Mouse (Mus musculus) midbrain, embryonic 15.5 days (tissue): Measurements from ENCODE around the gene Bhlhe23. TPM values are rescaled to one million over a fixed set of nuclear protein-coding genes. Genes with fewer than 3 reads are reported as not detected.
A peak's percentile ranks its signal among the peaks of the same experiment; 100 is the strongest.

Experiments used
- ATAC-seq: fragments of 200-750 bp; cut with Nextera tagmentation; replicated peaks from 2 replicates; pipeline ENCODE4 v1.8.0; 2017; ENCODE audit warnings: moderate TSS enrichment
- H3K27ac ChIP-seq: fragments of 300-500 bp; sonication (generic); 2 replicates; pipeline ENCODE4 v1.5.1; 2015; ENCODE audit warnings: mild to moderate bottlenecking, inconsistent platforms
- H3K27me3 ChIP-seq: fragments of 300-500 bp; sonication (generic); replicated peaks from 2 replicates; pipeline ENCODE4 v1.6.1; 2015; ENCODE audit warnings: inconsistent platforms
- H3K36me3 ChIP-seq: fragments of 300-500 bp; sonication (generic); replicated peaks from 2 replicates; pipeline ENCODE4 v1.6.1; 2015; ENCODE audit warnings: inconsistent platforms
- H3K4me1 ChIP-seq: fragments of 300-500 bp; sonication (generic); 2 replicates; pipeline ENCODE4 v1.6.1; 2015; ENCODE audit warnings: inconsistent platforms
- H3K4me2 ChIP-seq: fragments of 300-500 bp; sonication (generic); 2 replicates; pipeline ENCODE4 v1.6.1; 2015; ENCODE audit warnings: inconsistent platforms, mild to moderate bottlenecking, moderate library complexity
- H3K4me3 ChIP-seq: fragments of 300-500 bp; sonication (generic); 2 replicates; pipeline ENCODE4 v1.5.1; 2015; ENCODE audit warnings: mild to moderate bottlenecking, inconsistent platforms
- H3K9ac ChIP-seq: fragments of 300-500 bp; sonication (generic); 2 replicates; pipeline ENCODE4 v1.6.1; 2015; ENCODE audit warnings: mild to moderate bottlenecking, inconsistent platforms
- H3K9me3 ChIP-seq: fragments of 300-500 bp; sonication (generic); 2 replicates; pipeline ENCODE4 v1.6.1; 2016; ENCODE audit warnings: inconsistent platforms
- WGBS: fragments of 180-500 bp; shearing (Covaris S2); methylation state at CpG from one replicate; pipeline ENCODE4 v1.1.7; 2015; ENCODE audit warnings: mixed read lengths; 5-methylcytosine and 5-hydroxymethylcytosine counted together
- polyA plus RNA-seq: library from polyadenylated mRNA; unstranded; fragments of >200 nt; fragmentation: Nextera tagmentation; extraction: Ambion mirVana; gene quantifications from 2 replicates; pipeline ENCODE4 v1.2.1, GENCODE M21; 2015

Gene Bhlhe23
- polyA plus RNA-seq, 1 experiment from 2014 or later = 14.9 TPM

DNA sequence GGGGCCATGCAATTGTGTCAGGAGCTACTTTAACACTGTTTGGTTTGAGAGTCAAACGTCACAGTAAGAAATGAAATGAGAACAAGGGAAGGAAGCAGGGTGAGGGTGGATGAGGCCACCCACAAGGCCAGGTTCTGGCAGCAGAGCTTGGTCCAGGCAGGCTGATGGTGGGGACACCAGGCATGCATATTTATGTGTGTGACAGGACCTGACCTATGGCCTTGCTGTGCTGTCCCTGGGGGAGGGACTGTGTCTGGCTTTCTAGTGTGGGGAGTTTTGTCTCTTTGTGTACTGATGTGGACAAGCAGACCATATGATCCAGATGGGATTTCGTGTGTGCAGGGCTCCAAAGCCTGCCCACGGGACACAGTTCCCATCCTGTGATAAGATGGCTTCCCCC, 18.9 kb upstream of the Bhlhe23 start:
- Histone ChIP-seq H3K27ac (no peak overlapping the region), H3K36me3 (no peaks in the 10 kb centered on the region), H3K9ac (no peak overlapping the region), H3K9me3 (no peaks in the 10 kb centered on the region), H3K4me2 (no peak overlapping the region), H3K4me3 (no peak overlapping the region), H3K4me1 (no peaks in the 10 kb centered on the region), H3K27me3 (no peaks in the 10 kb centered on the region)
- WGBS = 60% methylated on average over 3 of the region's 3 CpGs
- ATAC-seq = no peak

GRCm38 (mm10) chr2:180794422-180794821, 17.7 kb upstream of the Bhlhe23 start:
- Histone ChIP-seq H3K27me3 (no peaks in the 10 kb centered on the region), H3K27ac (no peak overlapping the region), H3K36me3 (no peaks in the 10 kb centered on the region), H3K9ac (no peak overlapping the region), H3K4me2 (no peak overlapping the region), H3K9me3 (no peaks in the 10 kb centered on the region), H3K4me1 (peaks cover 4% of the 10 kb centered on the region), H3K4me3 (no peak overlapping the region)
- 72% methylated on average over 2 of the region's 2 CpGs for WGBS
- ATAC-seq = no peak

- peaks cover 16% of the 10 kb centered on the region for H3K4me1 ChIP-seq
Measured at GRCm38 (mm10) chr2:180791674-180792073, 15.0 kb upstream of the Bhlhe23 start.

GRCm38 (mm10) chr2:180788843-180789242, 12.1 kb upstream of the Bhlhe23 start:
- H3K36me3 ChIP-seq = no peaks in the 10 kb centered on the region
- peak overlapping the region; percentile 60 for H3K27ac ChIP-seq
- no peaks in the 10 kb centered on the region for H3K9me3 ChIP-seq
- H3K4me1 ChIP-seq = peaks cover 16% of the 10 kb centered on the region
- H3K4me2 ChIP-seq = peak overlapping the region; percentile 36
- H3K9ac ChIP-seq = no peak overlapping the region
- H3K27me3 ChIP-seq = no peaks in the 10 kb centered on the region
- peak; percentile 48 for ATAC-seq
- WGBS = 14% methylated on average over 6 of the region's 7 CpGs
- no peak overlapping the region for H3K4me3 ChIP-seq

More at GRCm38 (mm10) chr2:180791674-180792073, 15.0 kb upstream of the Bhlhe23 start:
- no peaks in the 10 kb centered on the region for H3K27me3 ChIP-seq
- H3K27ac ChIP-seq = no peak overlapping the region
- 47% methylated on average over 4 of the region's 4 CpGs for whole genome bisulfite sequencing
- H3K9ac ChIP-seq = no peak overlapping the region
- H3K9me3 ChIP-seq = no peaks in the 10 kb centered on the region
- no peaks in the 10 kb centered on the region for H3K36me3 ChIP-seq
- no peak overlapping the region for H3K4me3 ChIP-seq
- no peak overlapping the region for H3K4me2 ChIP-seq
- 0 out of 2 replicates have a peak, but pooled peaks have one; percentile 41 for ATAC-seq

DNA sequence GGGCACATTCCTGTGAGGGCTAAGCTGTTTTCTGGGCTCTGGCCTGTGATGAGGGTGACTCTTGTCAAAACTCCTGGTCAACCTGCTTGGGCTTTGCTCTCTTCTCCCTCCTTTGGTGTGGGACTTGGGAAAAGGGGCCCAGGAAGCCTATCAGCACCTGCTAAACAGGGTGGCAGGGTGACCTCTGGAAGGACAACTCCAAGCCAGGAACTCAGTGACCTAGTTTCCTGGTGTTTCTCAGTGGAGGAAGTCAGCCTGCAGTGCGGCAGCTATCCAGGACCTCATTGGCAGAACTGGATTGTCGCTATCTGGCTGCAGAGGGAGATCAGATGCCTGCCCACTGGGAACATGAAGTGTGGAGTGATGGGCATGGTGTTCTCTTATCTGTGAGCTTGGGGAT, 11.7 kb upstream of the Bhlhe23 start:
- H3K27ac ChIP-seq = no peak overlapping the region
- H3K4me1 ChIP-seq = peaks cover 16% of the 10 kb centered on the region
- WGBS = 23% methylated on average over 2 of the region's 2 CpGs
- H3K4me2 ChIP-seq = peak overlapping the region; percentile 36; the same call in 1 of the 2 replicates
- H3K9ac ChIP-seq = no peak overlapping the region
- H3K4me3 ChIP-seq = no peak overlapping the region
- H3K27me3 ChIP-seq = no peaks in the 10 kb centered on the region
- H3K36me3 ChIP-seq = no peaks in the 10 kb centered on the region
- H3K9me3 ChIP-seq = no peaks in the 10 kb centered on the region
- 0 out of 2 replicates have a peak, but pooled peaks have one; percentile 4 for ATAC-seq

DNA sequence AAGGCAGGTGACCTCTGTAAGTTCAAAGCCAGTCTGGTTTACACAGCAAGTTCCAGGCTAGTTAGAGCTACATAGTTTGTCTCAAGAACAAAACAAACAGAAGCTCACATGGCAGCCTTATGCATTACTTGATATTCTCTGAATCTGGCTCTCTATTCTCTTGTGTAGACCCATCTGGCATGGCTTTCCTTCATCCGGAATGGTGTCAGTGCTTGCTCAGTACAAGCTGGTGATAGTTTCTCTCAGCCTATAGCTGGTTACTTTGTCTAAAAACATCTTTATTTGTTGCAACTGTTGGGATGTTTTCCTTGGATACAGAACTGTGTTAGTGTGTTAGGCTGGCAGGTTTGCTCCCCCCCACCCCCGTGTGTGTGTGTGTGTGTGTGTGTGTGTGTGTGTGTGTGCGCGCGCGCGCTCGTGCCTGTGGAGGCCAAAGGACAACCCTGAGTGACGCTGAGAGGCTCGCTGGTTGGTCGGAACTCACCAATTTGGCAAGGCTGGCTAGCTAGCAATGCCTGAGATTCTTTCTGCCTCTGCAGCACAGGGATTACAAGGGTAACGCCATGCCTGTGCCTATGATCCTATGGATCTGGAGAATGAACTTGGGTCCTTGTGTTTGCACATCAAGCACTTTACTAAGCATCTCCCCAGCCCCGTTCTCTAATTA, 11.0 kb upstream of the Bhlhe23 start:
- H3K27ac ChIP-seq = no peak overlapping the region
- WGBS = 67% methylated on average over 13 of the region's 13 CpGs
- no peak overlapping the region for H3K9ac ChIP-seq
- H3K4me1 ChIP-seq = peaks cover 16% of the 10 kb centered on the region
- H3K27me3 ChIP-seq = no peaks in the 10 kb centered on the region
- ATAC-seq = no peak
- H3K36me3 ChIP-seq = no peaks in the 10 kb centered on the region
- no peak overlapping the region for H3K4me3 ChIP-seq
- no peak overlapping the region for H3K4me2 ChIP-seq
- H3K9me3 ChIP-seq = no peaks in the 10 kb centered on the region

- no peak for ATAC-seq
Measured at GRCm38 (mm10) chr2:180786732-180787131, 10.0 kb upstream of the Bhlhe23 start.

GRCm38 (mm10) chr2:180780282-180780681, 3.6 kb upstream of the Bhlhe23 start:
- Histone ChIP-seq H3K4me2 (no peak overlapping the region), H3K4me3 (no peak overlapping the region), H3K4me1 (peaks cover 12% of the 10 kb centered on the region), H3K36me3 (no peaks in the 10 kb centered on the region), H3K9me3 (no peaks in the 10 kb centered on the region), H3K9ac (no peak overlapping the region), H3K27me3 (peaks cover 52% of the 10 kb centered on the region), H3K27ac (no peak overlapping the region)
- no peak for ATAC-seq
- 2% methylated on average over 2 of the region's 2 CpGs for WGBS

More at GRCm38 (mm10) chr2:180786732-180787131, 10.0 kb upstream of the Bhlhe23 start:
- Histone ChIP-seq H3K9ac (no peak overlapping the region), H3K4me2 (no peak overlapping the region), H3K9me3 (no peaks in the 10 kb centered on the region), H3K4me1 (peaks cover 16% of the 10 kb centered on the region), H3K27ac (no peak overlapping the region), H3K27me3 (no peaks in the 10 kb centered on the region), H3K4me3 (no peak overlapping the region), H3K36me3 (no peaks in the 10 kb centered on the region)

GRCm38 (mm10) chr2:180779226-180780104, 2.8 kb upstream of the Bhlhe23 start:
- 24% methylated on average over 12 of the region's 12 CpGs for WGBS
- Histone ChIP-seq H3K27me3 (peaks cover 58% of the 10 kb centered on the region), H3K9me3 (no peaks in the 10 kb centered on the region), H3K4me2 (no peak overlapping the region), H3K27ac (no peak overlapping the region), H3K9ac (0 out of 2 replicates have a peak overlapping the region, but pooled peaks have one; percentile 15), H3K4me3 (no peak overlapping the region), H3K4me1 (peaks cover 12% of the 10 kb centered on the region), H3K36me3 (no peaks in the 10 kb centered on the region)
- peak; percentile 50 for ATAC-seq

GRCm38 (mm10) chr2:180775641-180776040, 1.1 kb downstream of the Bhlhe23 start:
- H3K27ac ChIP-seq = no peak overlapping the region
- peak overlapping the region; percentile 61 for H3K4me2 ChIP-seq

GRCm38 (mm10) chr2:180775223-180775622, 1.5 kb downstream of the Bhlhe23 start:
- H3K27me3 ChIP-seq = peaks cover 70% of the 10 kb centered on the region
- WGBS = 4% methylated on average over 12 of the region's 12 CpGs
- ATAC-seq = no peak
- H3K4me3 ChIP-seq = peak overlapping the region; percentile 40
- H3K4me1 ChIP-seq = peaks cover 12% of the 10 kb centered on the region
- no peaks in the 10 kb centered on the region for H3K36me3 ChIP-seq
- H3K9me3 ChIP-seq = no peaks in the 10 kb centered on the region
- H3K9ac ChIP-seq = no peak overlapping the region
- peak overlapping the region; percentile 61 for H3K4me2 ChIP-seq
- no peak overlapping the region for H3K27ac ChIP-seq

More at GRCm38 (mm10) chr2:180775641-180776040, 1.1 kb downstream of the Bhlhe23 start:
- 3% methylated on average over 15 of the region's 15 CpGs for WGBS
- H3K27me3 ChIP-seq = peaks cover 71% of the 10 kb centered on the region
- H3K9me3 ChIP-seq = no peaks in the 10 kb centered on the region
- H3K9ac ChIP-seq = no peak overlapping the region
- ATAC-seq = no peak
- peak overlapping the region; percentile 40 for H3K4me3 ChIP-seq
- H3K36me3 ChIP-seq = no peaks in the 10 kb centered on the region
- H3K4me1 ChIP-seq = peaks cover 12% of the 10 kb centered on the region

DNA sequence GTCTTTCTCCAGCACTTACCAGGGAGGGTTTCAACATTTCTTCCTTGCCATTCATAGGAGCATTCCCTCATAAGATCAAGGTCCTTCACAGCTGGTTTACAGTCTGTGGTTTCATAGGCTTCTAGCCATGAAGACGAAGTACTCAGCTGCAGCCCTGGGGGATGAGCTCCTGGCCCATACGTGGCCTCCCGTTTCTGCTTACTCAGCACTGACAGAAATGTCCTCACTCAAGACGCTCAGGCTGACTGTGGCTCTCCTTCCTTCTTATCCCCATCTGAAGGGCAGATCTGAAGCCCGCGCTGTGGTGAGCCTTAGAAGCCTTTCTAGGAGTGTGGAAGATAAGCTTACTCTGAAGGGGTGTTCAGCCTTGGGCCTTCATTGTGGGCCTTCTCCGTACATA, 11.0 kb downstream of the Bhlhe23 start:
- ATAC-seq = no peak
- no peak overlapping the region for H3K4me2 ChIP-seq
- H3K9me3 ChIP-seq = no peaks in the 10 kb centered on the region
- H3K27ac ChIP-seq = no peak overlapping the region
- no peaks in the 10 kb centered on the region for H3K36me3 ChIP-seq
- peaks cover 11% of the 10 kb centered on the region; the same call in 1 of the 2 replicates for H3K4me1 ChIP-seq
- H3K27me3 ChIP-seq = no peaks in the 10 kb centered on the region
- H3K4me3 ChIP-seq = no peak overlapping the region
- WGBS = 77% methylated on average over 7 of the region's 7 CpGs
- H3K9ac ChIP-seq = no peak overlapping the region
